Mouse (Mus musculus) bone marrow macrophage, adult 2 months (primary cell): ENCODE measurements around the gene Upb1. TPM values are rescaled to one million over a fixed set of nuclear protein-coding genes. Genes with fewer than 3 reads are reported as not detected.

Experiments
- H3K27ac ChIP-seq: 2 replicates; pipeline ENCODE4 v1.5.1; 2012; ENCODE audit warnings: low read depth, low read length; ENCODE audit not compliant: insufficient read depth
- H3K4me1 ChIP-seq: 2 replicates; pipeline ENCODE4 v1.6.1; 2012; ENCODE audit warnings: low read length; ENCODE audit not compliant: control insufficient read depth, insufficient read depth
- H3K4me3 ChIP-seq: 2 replicates; pipeline ENCODE4 v1.5.1; 2012; ENCODE audit warnings: mild to moderate bottlenecking, low read length, moderate library complexity; ENCODE audit not compliant: insufficient read depth
- CTCF ChIP-seq: IDR thresholded peaks from 2 replicates; pipeline ENCODE4 v1.5.1; 2012; ENCODE audit warnings: low read depth, mild to moderate bottlenecking, low read length, moderate library complexity
- POLR2A ChIP-seq: IDR thresholded peaks from 2 replicates; pipeline ENCODE4 v1.6.1; 2012; ENCODE audit warnings: mild to moderate bottlenecking, low read depth, low read length, borderline replicate concordance
- polyA plus RNA-seq: library from polyadenylated mRNA; stranded (reverse); fragments of >200 nt; gene quantifications from 2 replicates; pipeline ENCODE4 v1.2.4, GENCODE M21; 2012; ENCODE audit not compliant: missing spikeins, insufficient read depth, insufficient read length

The Upb1 gene
- polyA plus RNA-seq, 1 experiment, result not detected

- Histone ChIP-seq H3K4me3 (no peak overlapping the region), H3K4me1 (peaks cover 2% of the 10 kb centered on the region; the same call in 1 of the 2 replicates)
- no peak for TF ChIP-seq POLR2A
- peak; percentile 96 for TF ChIP-seq CTCF
Measured at GRCm38 (mm10) chr10:75439211-75439811, 38.4 kb downstream of the Upb1 start.

GRCm38 (mm10) chr10:75440756-75441155 lies 39.8 kb downstream of the Upb1 start:
- no peak overlapping the region for H3K27ac ChIP-seq
- no peak overlapping the region for H3K4me3 ChIP-seq
- TF ChIP-seq CTCF, result no peak
- no peak for TF ChIP-seq POLR2A
- no peaks in the 10 kb centered on the region for H3K4me1 ChIP-seq

More at GRCm38 (mm10) chr10:75439211-75439811, 38.4 kb downstream of the Upb1 start:
- H3K27ac ChIP-seq, result no peak overlapping the region

GRCm38 (mm10) chr10:75441800-75442199 lies 40.9 kb downstream of the Upb1 start:
- Histone ChIP-seq H3K4me3 (no peak overlapping the region), H3K27ac (no peak overlapping the region), H3K4me1 (no peaks in the 10 kb centered on the region)
- TF ChIP-seq POLR2A, result no peak
- no peak for TF ChIP-seq CTCF

GRCm38 (mm10) chr10:75443017-75443416 lies 42.1 kb downstream of the Upb1 start:
- no peak overlapping the region for H3K4me3 ChIP-seq
- no peak overlapping the region for H3K27ac ChIP-seq
- H3K4me1 ChIP-seq, result no peaks in the 10 kb centered on the region
- TF ChIP-seq POLR2A (no peak), CTCF (no peak)

GRCm38 (mm10) chr10:75444111-75444826 lies 43.4 kb downstream of the Upb1 start:
- H3K4me1 ChIP-seq, result no peaks in the 10 kb centered on the region
- TF ChIP-seq POLR2A (no peak), CTCF (no peak)

GRCm38 (mm10) chr10:75445030-75445429 lies 44.1 kb downstream of the Upb1 start:
- no peak for TF ChIP-seq POLR2A
- TF ChIP-seq CTCF, result no peak
- H3K4me3 ChIP-seq, result no peak overlapping the region

More at GRCm38 (mm10) chr10:75444111-75444826, 43.4 kb downstream of the Upb1 start:
- H3K4me3 ChIP-seq, result no peak overlapping the region
- H3K27ac ChIP-seq, result no peak overlapping the region

GRCm38 (mm10) chr10:75446501-75447083 lies 45.7 kb downstream of the Upb1 start:
- no peak for TF ChIP-seq CTCF
- no peak for TF ChIP-seq POLR2A
- Histone ChIP-seq H3K27ac (no peak overlapping the region), H3K4me3 (no peak overlapping the region), H3K4me1 (peaks cover 2% of the 10 kb centered on the region; the same call in 1 of the 2 replicates)

More at GRCm38 (mm10) chr10:75445030-75445429, 44.1 kb downstream of the Upb1 start:
- no peak overlapping the region for H3K27ac ChIP-seq
- H3K4me1 ChIP-seq, result no peaks in the 10 kb centered on the region

- H3K4me1 ChIP-seq, result peaks cover 2% of the 10 kb centered on the region; the same call in 1 of the 2 replicates
- no peak overlapping the region for H3K4me3 ChIP-seq
- no peak overlapping the region for H3K27ac ChIP-seq
- TF ChIP-seq POLR2A (no peak), CTCF (no peak)
Measured at GRCm38 (mm10) chr10:75447489-75447888, 46.6 kb downstream of the Upb1 start.

GRCm38 (mm10) chr10:75448806-75449420 lies 48.0 kb downstream of the Upb1 start:
- no peak for TF ChIP-seq CTCF
- no peak for TF ChIP-seq POLR2A

GRCm38 (mm10) chr10:75450331-75450730 lies 49.4 kb downstream of the Upb1 start:
- Histone ChIP-seq H3K4me3 (no peak overlapping the region), H3K4me1 (peaks cover 2% of the 10 kb centered on the region; the same call in 1 of the 2 replicates), H3K27ac (no peak overlapping the region)
- TF ChIP-seq CTCF (no peak), POLR2A (no peak)

More at GRCm38 (mm10) chr10:75448806-75449420, 48.0 kb downstream of the Upb1 start:
- H3K4me3 ChIP-seq, result no peak overlapping the region
- peaks cover 2% of the 10 kb centered on the region; the same call in 1 of the 2 replicates for H3K4me1 ChIP-seq
- no peak overlapping the region for H3K27ac ChIP-seq
